Mouse (Mus musculus): ENCODE measurements around the gene Upp1.

DNA sequence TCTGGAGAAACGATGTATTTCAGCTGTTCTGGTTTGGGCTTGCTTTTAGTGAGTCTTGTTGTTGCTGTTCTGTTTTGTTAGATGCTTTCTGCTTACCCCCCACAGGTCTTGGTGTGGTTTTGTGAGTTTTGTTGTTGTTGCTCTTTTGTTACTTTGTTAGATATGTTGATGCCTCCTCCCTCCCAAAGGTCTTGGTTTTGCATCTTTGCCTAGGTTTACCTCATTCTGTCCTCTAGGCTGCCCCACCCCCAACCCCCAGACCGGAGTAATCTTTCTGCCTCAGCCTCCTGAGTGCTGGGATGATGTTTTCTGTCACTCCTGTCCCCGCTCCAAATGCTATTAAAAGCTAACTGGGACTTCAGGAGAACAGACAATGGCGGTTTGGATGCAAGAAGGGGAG lies 4.4 kb downstream of the Upp1 start:
- TF ChIP-seq CTCF (conservative IDR thresholded peaks at IDR 0.05; ENCODE audit: insufficient read depth, insufficient read length, low read depth, low read length) (no peak), POLR2A (IDR thresholded peaks at IDR 0.05; ENCODE audit: low read depth, low read length) (no peak)
